Mouse (Mus musculus) retina, postnatal 7 days (tissue): Measurements from ENCODE around the gene Hebp1.

Experiments
- DNase-seq: peaks from one replicate; pipeline ENCODE4 v3.0.0-alpha.2; 2012; ENCODE audit warnings: low read depth, low spot score

The Hebp1 gene

GRCm38 (mm10) chr6:135162311-135162710 is 35.5 kb downstream of the Hebp1 start:
- DNase-seq = no peak

- no peak for DNase-seq
Observed at GRCm38 (mm10) chr6:135161356-135161755, 36.5 kb downstream of the Hebp1 start.

- no peak for DNase-seq
Observed at GRCm38 (mm10) chr6:135158509-135158908, 39.3 kb downstream of the Hebp1 start.

- DNase-seq = no peak
Observed at GRCm38 (mm10) chr6:135157496-135157895, 40.3 kb downstream of the Hebp1 start.

GRCm38 (mm10) chr6:135156597-135156996 is 41.2 kb downstream of the Hebp1 start:
- DNase-seq = no peak

GRCm38 (mm10) chr6:135153719-135154118 is 44.1 kb downstream of the Hebp1 start:
- DNase-seq = no peak

- no peak for DNase-seq
Observed at GRCm38 (mm10) chr6:135150311-135150710, 47.5 kb downstream of the Hebp1 start.

- no peak for DNase-seq
Observed at GRCm38 (mm10) chr6:135149722-135150121, 48.1 kb downstream of the Hebp1 start.

- no peak for DNase-seq
Observed at GRCm38 (mm10) chr6:135149175-135149574, 48.6 kb downstream of the Hebp1 start.

GRCm38 (mm10) chr6:135148506-135148905 is 49.3 kb downstream of the Hebp1 start:
- no peak for DNase-seq

- DNase-seq = no peak
Observed at GRCm38 (mm10) chr6:135145976-135146375, 51.8 kb downstream of the Hebp1 start.

GRCm38 (mm10) chr6:135144516-135144915 is 53.3 kb downstream of the Hebp1 start:
- DNase-seq = no peak

GRCm38 (mm10) chr6:135143151-135143550 is 54.7 kb downstream of the Hebp1 start:
- no peak for DNase-seq

- no peak for DNase-seq
Observed at GRCm38 (mm10) chr6:135141451-135142147, 56.2 kb downstream of the Hebp1 start.

GRCm38 (mm10) chr6:135138746-135139145 is 59.1 kb downstream of the Hebp1 start:
- no peak for DNase-seq

GRCm38 (mm10) chr6:135138207-135138606 is 59.6 kb downstream of the Hebp1 start:
- DNase-seq = no peak

GRCm38 (mm10) chr6:135137736-135138135 is 60.1 kb downstream of the Hebp1 start:
- DNase-seq = no peak

GRCm38 (mm10) chr6:135136439-135137161 is 61.2 kb downstream of the Hebp1 start:
- no peak for DNase-seq

- DNase-seq = no peak
Observed at GRCm38 (mm10) chr6:135135735-135136134, 62.1 kb downstream of the Hebp1 start.

- DNase-seq = no peak
Observed at GRCm38 (mm10) chr6:135133486-135133885, 64.3 kb downstream of the Hebp1 start.

- no peak for DNase-seq
Observed at GRCm38 (mm10) chr6:135133086-135133485, 64.7 kb downstream of the Hebp1 start.

- no peak for DNase-seq
Observed at GRCm38 (mm10) chr6:135124755-135125380, 73.0 kb downstream of the Hebp1 start.

- DNase-seq = no peak
Observed at GRCm38 (mm10) chr6:135118183-135118582, 79.6 kb downstream of the Hebp1 start, which contains the start of gene Gprc5d. Gene Gprc5d, minus strand, starts transcription at chr6:135118283.
